Mouse (Mus musculus): ENCODE measurements around the gene Tagln2. TPM values are rescaled to one million over a fixed set of nuclear protein-coding genes. Genes with fewer than 3 reads are reported as not detected.

Tagln2 gene
- 10 to 100 TPM; 11.7 to 21.0 (median 16.7) TPM for total RNA-seq (2022)

GRCm38 (mm10) chr1:172499765-172500441 is at the start of gene Tagln2:
Tagln2 (plus strand) TSS chr1:172500047.
- no peak for DNase-seq (ENCODE audit: low spot score in 2 of 2)

- no peak for DNase-seq (ENCODE audit: low spot score in 2 of 2)
Observed at GRCm38 (mm10) chr1:172450226-172450625, 49.6 kb upstream of the Tagln2 start.

- DNase-seq (ENCODE audit: low spot score in 2 of 2), result no peak
Observed at GRCm38 (mm10) chr1:172450848-172451470, 48.9 kb upstream of the Tagln2 start.

GRCm38 (mm10) chr1:172452911-172453310 is 46.9 kb upstream of the Tagln2 start:
- no peak for DNase-seq (ENCODE audit: low spot score in 2 of 2)

- DNase-seq (ENCODE audit: low spot score in 2 of 2), result no peak
Observed at GRCm38 (mm10) chr1:172453810-172454209, 46.0 kb upstream of the Tagln2 start.

GRCm38 (mm10) chr1:172455416-172455815 is 44.4 kb upstream of the Tagln2 start:
- DNase-seq (ENCODE audit: low spot score in 2 of 2), result no peak

- DNase-seq (ENCODE audit: low spot score in 2 of 2), result no peak
Observed at GRCm38 (mm10) chr1:172456001-172456677, 43.7 kb upstream of the Tagln2 start.

GRCm38 (mm10) chr1:172457196-172457595 is 42.7 kb upstream of the Tagln2 start:
- no peak for DNase-seq (ENCODE audit: low spot score in 2 of 2)

- DNase-seq (ENCODE audit: low spot score in 2 of 2), result no peak
Observed at GRCm38 (mm10) chr1:172458041-172458440, 41.8 kb upstream of the Tagln2 start.

- no peak for DNase-seq (ENCODE audit: low spot score in 2 of 2)
Observed at GRCm38 (mm10) chr1:172461602-172462001, 38.2 kb upstream of the Tagln2 start.

- no peak for DNase-seq (ENCODE audit: low spot score in 2 of 2)
Observed at GRCm38 (mm10) chr1:172462534-172462933, 37.3 kb upstream of the Tagln2 start.

GRCm38 (mm10) chr1:172463387-172464333 is 36.2 kb upstream of the Tagln2 start:
- no peak for DNase-seq (ENCODE audit: low spot score in 2 of 2)

GRCm38 (mm10) chr1:172468301-172468877 is 31.5 kb upstream of the Tagln2 start:
- no peak for DNase-seq (ENCODE audit: low spot score in 2 of 2)

GRCm38 (mm10) chr1:172469373-172469772 is 30.5 kb upstream of the Tagln2 start:
- DNase-seq (ENCODE audit: low spot score in 2 of 2), result no peak

- no peak for DNase-seq (ENCODE audit: low spot score in 2 of 2)
Observed at GRCm38 (mm10) chr1:172469810-172470448, 29.9 kb upstream of the Tagln2 start.

GRCm38 (mm10) chr1:172472909-172473308 is 26.9 kb upstream of the Tagln2 start:
- no peak for DNase-seq (ENCODE audit: low spot score in 2 of 2)

- DNase-seq (ENCODE audit: low spot score in 2 of 2), result no peak
Observed at GRCm38 (mm10) chr1:172474196-172474595, 25.7 kb upstream of the Tagln2 start.

- DNase-seq (ENCODE audit: low spot score in 2 of 2), result no peak
Observed at GRCm38 (mm10) chr1:172475054-172475741, 24.6 kb upstream of the Tagln2 start, which contains the start of gene Slamf9. Slamf9 (plus strand) TSS chr1:172475358.

GRCm38 (mm10) chr1:172478020-172478419 is 21.8 kb upstream of the Tagln2 start:
- DNase-seq (ENCODE audit: low spot score in 2 of 2), result no peak

- DNase-seq (ENCODE audit: low spot score in 2 of 2), result no peak
Observed at GRCm38 (mm10) chr1:172480376-172480775, 19.5 kb upstream of the Tagln2 start.

Data from layer of hippocampus, adult 8-10 months (tissue).